ENCODE assay signal across 13 mouse cellular contexts in the genomic region with DNA sequence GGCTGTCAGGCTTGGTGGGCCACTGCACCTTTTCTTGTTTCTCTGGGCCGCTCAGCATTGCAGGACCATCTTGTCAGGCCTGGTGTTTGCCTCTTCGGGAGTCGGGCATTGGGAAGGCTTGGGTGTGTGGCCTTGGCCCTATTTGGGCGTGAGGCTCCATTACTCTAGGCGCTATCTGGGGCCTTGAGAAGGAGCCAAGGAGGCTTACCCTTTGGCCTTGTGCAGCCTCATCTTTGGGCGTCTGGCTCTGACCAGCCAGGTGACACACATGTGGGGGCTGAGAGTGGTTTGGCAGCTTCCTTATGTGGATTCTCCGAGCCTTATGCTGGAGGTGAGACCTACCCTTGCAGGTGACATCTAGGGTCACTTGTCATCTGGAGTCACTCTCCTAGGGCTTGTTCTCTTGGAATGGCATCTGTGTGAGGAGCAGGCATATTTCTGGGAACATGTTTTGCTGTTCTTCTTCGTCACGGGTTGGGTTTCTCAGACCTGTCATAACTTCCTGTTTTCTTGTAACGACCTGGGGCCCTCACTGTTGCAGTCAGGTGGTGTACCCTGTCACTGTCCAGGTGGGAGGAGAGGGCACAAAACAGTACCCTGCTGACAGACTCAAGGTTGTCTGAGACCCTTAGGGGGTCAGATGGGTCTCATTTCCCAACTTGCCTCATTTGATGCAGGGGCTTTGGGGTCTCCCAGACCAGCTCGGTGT. TPM values are rescaled to one million over a fixed set of nuclear protein-coding genes. Genes with fewer than 3 reads are reported as not detected.
A peak's percentile ranks its signal among the peaks of the same experiment; 100 is the strongest.
DNase-seq lines count a peak whose midpoint lies in the region; ATAC-seq and TF ChIP-seq lines count a peak whose summit lies in the region.
"Had no signal": no experiment of that assay in that cellular context is flagged by ENCODE, and none has a peak within 500 bp of the region (broad histone marks: within the 10 kb centered on the region; RNA-seq: fewer than 3 reads in every experiment).

No protein-coding gene starts in this region.

- H3K4me3 ChIP-seq in heart, embryonic 16.5 days (ENCODE audit: low read length) = no peak overlapping the region
- H3K4me3 ChIP-seq in gastrocnemius, adult 2 months = no peak overlapping the region
- H3K4me3 ChIP-seq in lung, postnatal 0 days (ENCODE audit: low read depth, low read length) = no peak overlapping the region
- H3K4me3 ChIP-seq: forebrain, embryonic 15.5 days had no signal

- no peaks in the 10 kb centered on the region for H3K9me3 ChIP-seq in heart, embryonic 16.5 days (replicated peaks; ENCODE audit: control insufficient read depth, low read length)
- no peaks in the 10 kb centered on the region for H3K9me3 ChIP-seq in lung, postnatal 0 days (ENCODE audit: low read length)
- H3K9me3 ChIP-seq: forebrain, embryonic 15.5 days had no signal

- no peak for TF ChIP-seq CTCF in gastrocnemius, adult 2 months (IDR thresholded peaks at IDR 0.05)
- no peak for TF ChIP-seq CTCF in lung, postnatal 0 days (IDR thresholded peaks at IDR 0.05)

- intact Hi-C loops in gastrocnemius, adult 2 months (cut with DNase I) = no loop called here

- peaks cover 63% of the 10 kb centered on the region for H3K4me1 ChIP-seq in heart, embryonic 16.5 days (ENCODE audit: control insufficient read depth, insufficient read depth, low read length)
- H3K4me1 ChIP-seq in lung, postnatal 0 days (ENCODE audit: insufficient read depth, low read depth, low read length) = peaks cover 40% of the 10 kb centered on the region

- H3K27me3 ChIP-seq in heart, embryonic 16.5 days (ENCODE audit: control insufficient read depth, insufficient read depth, low read length) = no peaks in the 10 kb centered on the region
- no peaks in the 10 kb centered on the region for H3K27me3 ChIP-seq in lung, postnatal 0 days (replicated peaks; ENCODE audit: insufficient read depth, low read length)
- H3K27me3 ChIP-seq: forebrain, embryonic 15.5 days had no signal

- H3K27ac ChIP-seq in heart, embryonic 16.5 days (ENCODE audit: low read length) = peak overlapping the region; percentile 16; the same call in 1 of the 2 replicates
- H3K27ac ChIP-seq in gastrocnemius, adult 2 months = no peak overlapping the region
- no peak overlapping the region for H3K27ac ChIP-seq in lung, postnatal 0 days (ENCODE audit: low read length)
- H3K27ac ChIP-seq: forebrain, embryonic 15.5 days; macrophage had no signal

- WGBS in heart, embryonic 16.5 days = 71% methylated on average over 11 of the region's 11 CpGs
- 76% methylated on average over 11 of the region's 11 CpGs for WGBS in lung, postnatal 0 days

- ATAC-seq in heart, embryonic 16.5 days (replicated peaks; ENCODE audit: extremely low read depth, insufficient read depth, low FRiP score) = no peak
- ATAC-seq in lung, postnatal 0 days = no peak
- ATAC-seq: forebrain, embryonic 15.5 days had no signal

- no peaks in the 10 kb centered on the region for H3K36me3 ChIP-seq in heart, embryonic 16.5 days (ENCODE audit: control insufficient read depth, insufficient read depth)
- no peaks in the 10 kb centered on the region for H3K36me3 ChIP-seq in lung, postnatal 0 days (ENCODE audit: insufficient read depth, low read length)
- H3K36me3 ChIP-seq: forebrain, embryonic 15.5 days had no signal

- H3K4me2 ChIP-seq in heart, embryonic 16.5 days (ENCODE audit: low read depth, low read length) = no peak overlapping the region
- no peak overlapping the region for H3K4me2 ChIP-seq in lung, postnatal 0 days (replicated peaks; ENCODE audit: low read depth, low read length)
- H3K4me2 ChIP-seq: forebrain, embryonic 15.5 days had no signal

- no peak for DNase-seq in heart, adult 18-20 months
- peak; percentile 32 for DNase-seq in thymus, postnatal 14 days
- DNase-seq in thymus, postnatal 25 days = no peak
- DNase-seq in induced T-regulatory cell, adult 2 months (ENCODE audit: low read depth) = peak; percentile 81
- DNase-seq in urinary bladder, postnatal 4 days (ENCODE audit: low spot score in 2 of 2) = no peak
- no peak for DNase-seq in gastrocnemius, adult 2 months
- DNase-seq in lung, postnatal 0 days (ENCODE audit: low spot score) = no peak
- DNase-seq: cerebellum, postnatal 36 days; heart, postnatal 14 days; kidney, postnatal 36 days had no signal

- H3K9ac ChIP-seq in heart, embryonic 16.5 days (ENCODE audit: low read length) = no peak overlapping the region
- no peak overlapping the region for H3K9ac ChIP-seq in lung, postnatal 0 days (replicated peaks; ENCODE audit: low read depth)
- H3K9ac ChIP-seq: forebrain, embryonic 15.5 days had no signal

- TF ChIP-seq EP300 in lung, postnatal 0 days (IDR thresholded peaks at IDR 0.05) = no peak

RNA-seq across cellular contexts. Expression of a gene that starts 11.2 kb away (rescaled TPM):
- polyA plus RNA-seq in heart, embryonic 16.5 days (2015; fragmentation: Nextera tagmentation; extraction: Ambion mirVana) = 47.4 and 54.8 TPM in 2 replicates
- 100 to 1,000 TPM; 293 to 297 TPM for total RNA-seq in heart, adult 18-20 months (2021)
- total RNA-seq in gastrocnemius, adult 2 months (2021) = 10 to 100 TPM; 77.2 to 95.0 TPM
- 41.3 and 44.8 TPM in 2 replicates for polyA plus RNA-seq in lung, postnatal 0 days (2015; fragmentation: Nextera tagmentation; extraction: Ambion mirVana)

Comparison
In these comparisons a context has a peak if more than half of its experiments do, and no peak if none do; other contexts are left out.
1. DNase-seq: peak in thymus, postnatal 14 days (single experiment) and induced T-regulatory cell, adult 2 months (single experiment); none in heart, adult 18-20 months (0 of 2), thymus, postnatal 25 days (single experiment), urinary bladder, postnatal 4 days (0 of 2), gastrocnemius, adult 2 months (single experiment) and lung, postnatal 0 days (single experiment).